Mouse (Mus musculus) embryonic facial prominence, embryonic 10.5 days (tissue): ENCODE measurements around the gene Pianp. TPM values are rescaled to one million over a fixed set of nuclear protein-coding genes. Genes with fewer than 3 reads are reported as not detected.
A peak's percentile ranks its signal among the peaks of the same experiment; 100 is the strongest.

Source experiments
- DNase-seq: peaks from one replicate; pipeline ENCODE4 v3.0.0-alpha.2; 2017; ENCODE audit warnings: low spot score
- H3K27ac ChIP-seq: fragments of 300-500 bp; sonication (generic); replicated peaks from 2 replicates; pipeline ENCODE4 v1.5.1; 2016; ENCODE audit warnings: mild to moderate bottlenecking
- H3K27me3 ChIP-seq: fragments of 300-500 bp; sonication (generic); replicated peaks from 2 replicates; pipeline ENCODE4 v1.6.1; 2016; ENCODE audit warnings: low read depth, mild to moderate bottlenecking; ENCODE audit not compliant: poor library complexity, severe bottlenecking
- H3K36me3 ChIP-seq: fragments of 300-500 bp; sonication (generic); replicated peaks from 2 replicates; pipeline ENCODE4 v1.6.1; 2016; ENCODE audit warnings: mild to moderate bottlenecking, moderate library complexity
- H3K4me1 ChIP-seq: fragments of 300-500 bp; sonication (generic); 2 replicates; pipeline ENCODE4 v1.6.1; 2016
- H3K4me3 ChIP-seq: fragments of 300-500 bp; sonication (generic); 2 replicates; pipeline ENCODE4 v1.5.1; 2016; ENCODE audit warnings: mild to moderate bottlenecking, moderate library complexity
- H3K9me3 ChIP-seq: fragments of 300-500 bp; sonication (generic); 2 replicates; pipeline ENCODE4 v1.6.1; 2016; ENCODE audit warnings: mild to moderate bottlenecking
- WGBS: fragments of 180-500 bp; shearing (Covaris S2); methylation state at CpG from one replicate; pipeline ENCODE4 v1.1.7; 2016; 5-methylcytosine and 5-hydroxymethylcytosine counted together
- polyA plus RNA-seq: library from polyadenylated mRNA; unstranded; fragments of >200 nt; fragmentation: Nextera tagmentation; extraction: Ambion mirVana; gene quantifications from 2 replicates; pipeline ENCODE4 v1.2.1, GENCODE M21; 2016

The Pianp gene
- polyA plus RNA-seq, result 0.82 and 1.1 TPM in 2 replicates

DNA sequence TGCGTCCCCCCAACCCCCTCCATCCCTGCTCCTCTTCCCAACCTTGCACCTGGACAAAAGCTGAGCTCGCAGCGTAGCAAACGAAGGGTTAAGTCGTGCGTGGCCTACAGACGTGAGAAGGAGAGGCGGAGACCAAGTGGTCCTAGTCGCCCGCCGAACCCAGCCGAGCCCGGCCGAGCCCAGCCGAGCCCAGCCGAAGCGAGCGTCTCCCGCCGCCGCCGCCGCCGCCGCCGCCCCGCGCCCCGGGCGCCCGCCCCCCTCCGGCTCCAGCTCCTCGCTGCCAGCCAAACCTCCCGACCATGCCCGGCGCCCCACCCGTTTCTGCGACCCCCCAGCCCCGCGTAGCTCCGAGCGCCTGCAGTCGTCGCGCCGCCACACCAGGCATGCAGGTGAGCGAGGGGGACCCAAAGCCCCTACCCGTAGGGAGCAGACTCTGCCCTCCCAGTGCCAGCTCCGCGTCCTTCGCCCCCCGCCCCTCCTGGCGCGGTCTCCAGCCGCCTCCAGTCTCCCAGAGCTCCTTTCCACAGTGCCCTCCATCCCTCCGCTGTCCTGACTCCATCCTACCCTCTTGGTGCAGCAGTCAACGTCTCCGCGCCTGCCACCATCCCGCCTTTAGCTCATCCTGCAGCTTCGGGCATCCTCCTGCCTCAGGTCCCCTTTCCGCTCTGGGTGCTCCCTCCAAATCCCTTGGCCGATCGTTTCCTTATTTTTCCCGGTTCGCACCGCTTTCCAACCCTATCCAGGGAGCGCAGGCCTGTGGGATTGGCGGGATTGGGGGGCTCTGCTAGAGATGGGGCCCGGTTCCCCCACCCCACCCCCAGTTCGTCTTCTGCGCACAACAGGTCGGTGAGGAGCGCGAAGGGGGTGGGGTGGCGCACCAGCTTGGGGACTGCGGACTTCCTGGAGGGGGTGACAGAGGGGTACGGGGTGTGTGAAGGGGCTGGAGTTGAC, at the start of gene Pianp:
TSS of gene Pianp (plus strand) at position 144 of the 951 bp plus-strand sequence.
- H3K27ac ChIP-seq, result peak within 1 kb of the TSS; percentile 77
- under 1% methylated on average over 78 of the region's 78 CpGs for WGBS
- peaks cover 100% of the 10 kb centered on the region for H3K27me3 ChIP-seq
- no peaks in the 10 kb centered on the region for H3K36me3 ChIP-seq
- H3K9me3 ChIP-seq, result no peaks in the 10 kb centered on the region
- peak within 1 kb of the TSS; percentile 76 for H3K4me3 ChIP-seq
- H3K4me1 ChIP-seq, result peaks cover 32% of the 10 kb centered on the region
- DNase-seq, result peak; percentile 85

- WGBS, result 88% methylated on average over 2 of the region's 2 CpGs
- H3K9me3 ChIP-seq, result no peaks in the 10 kb centered on the region
Observed at GRCm38 (mm10) chr6:124953991-124954715, 42.3 kb upstream of the Pianp start.

DNA sequence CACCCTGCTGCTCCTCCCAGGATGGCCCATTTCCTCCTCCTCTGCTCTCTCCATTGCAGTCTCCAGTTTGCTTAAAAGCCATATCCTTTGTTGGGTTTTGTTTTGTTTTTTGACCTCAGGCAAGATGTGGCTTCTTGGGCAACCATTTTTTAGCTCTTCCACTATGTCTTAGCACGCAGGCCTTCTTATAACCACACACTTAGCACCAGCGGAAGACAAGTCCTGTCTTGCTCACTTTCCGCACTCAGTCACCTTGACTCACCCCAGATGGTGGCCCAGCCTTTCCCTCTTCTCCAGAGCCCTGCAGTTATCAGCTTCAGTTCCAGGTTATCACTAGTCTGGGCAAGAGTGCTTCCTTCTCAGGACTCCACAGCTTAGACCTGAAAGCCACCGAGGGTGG, 41.3 kb upstream of the Pianp start:
- Histone ChIP-seq H3K9me3 (no peaks in the 10 kb centered on the region), H3K4me3 (no peak overlapping the region), H3K36me3 (peaks cover 62% of the 10 kb centered on the region), H3K27me3 (no peaks in the 10 kb centered on the region), H3K4me1 (no peaks in the 10 kb centered on the region), H3K27ac (no peak overlapping the region)
- 91% methylated on average over 4 of the region's 4 CpGs for WGBS
- DNase-seq, result no peak

More at GRCm38 (mm10) chr6:124953991-124954715, 42.3 kb upstream of the Pianp start:
- Histone ChIP-seq H3K4me3 (no peak overlapping the region), H3K4me1 (no peaks in the 10 kb centered on the region), H3K27me3 (no peaks in the 10 kb centered on the region), H3K36me3 (peaks cover 51% of the 10 kb centered on the region), H3K27ac (no peak overlapping the region)
- DNase-seq, result no peak

DNA sequence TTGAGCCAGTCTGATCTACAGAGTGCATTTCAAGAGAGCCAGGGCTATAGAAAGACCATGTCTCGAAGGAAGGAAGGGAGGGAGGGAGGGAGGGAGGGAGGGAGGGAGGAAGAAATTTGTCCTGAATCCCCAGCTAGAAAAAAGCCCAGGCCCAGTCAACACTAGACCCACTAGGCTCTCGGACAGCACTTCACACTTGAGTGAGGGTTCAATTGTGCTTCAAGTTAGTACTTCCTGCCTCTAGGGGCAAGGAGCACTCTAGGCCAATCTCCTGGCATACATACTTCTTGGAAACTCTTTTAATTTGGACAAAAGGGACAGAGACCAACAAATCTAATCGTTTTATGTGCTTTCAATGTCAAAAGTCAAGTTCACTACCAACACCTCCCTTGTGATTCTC, 38.4 kb upstream of the Pianp start:
- 84% methylated on average over 3 of the region's 3 CpGs for WGBS
- no peaks in the 10 kb centered on the region for H3K9me3 ChIP-seq
- no peak overlapping the region for H3K27ac ChIP-seq
- peaks cover 89% of the 10 kb centered on the region for H3K36me3 ChIP-seq
- no peaks in the 10 kb centered on the region for H3K27me3 ChIP-seq
- H3K4me3 ChIP-seq, result no peak overlapping the region
- no peaks in the 10 kb centered on the region for H3K4me1 ChIP-seq
- no peak for DNase-seq

DNA sequence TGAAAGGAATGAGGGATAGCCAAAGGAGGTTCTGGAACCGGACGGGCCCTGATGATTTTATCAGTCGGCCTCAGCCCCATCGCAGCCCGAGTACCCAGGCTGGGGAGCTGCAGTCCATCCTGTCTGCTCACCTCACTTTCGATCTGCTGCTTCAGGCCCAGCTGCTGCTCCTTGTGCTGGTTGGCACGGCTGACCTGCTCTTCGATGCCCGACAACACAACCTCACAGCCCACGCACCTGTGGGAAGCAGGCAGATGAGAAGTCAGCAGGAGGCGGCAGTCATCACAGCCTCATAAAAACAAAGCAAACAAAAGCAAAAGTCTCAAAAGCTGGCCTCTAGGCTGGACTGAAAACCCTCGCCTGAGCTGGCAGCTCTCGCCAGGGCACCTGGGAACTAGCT, 36.5 kb upstream of the Pianp start:
- no peaks in the 10 kb centered on the region for H3K9me3 ChIP-seq
- no peaks in the 10 kb centered on the region for H3K27me3 ChIP-seq
- no peak for DNase-seq
- H3K27ac ChIP-seq, result no peak overlapping the region
- H3K4me3 ChIP-seq, result no peak overlapping the region
- H3K36me3 ChIP-seq, result peaks cover 83% of the 10 kb centered on the region
- H3K4me1 ChIP-seq, result peaks cover 9% of the 10 kb centered on the region
- 95% methylated on average over 13 of the region's 13 CpGs for WGBS

- no peaks in the 10 kb centered on the region for H3K9me3 ChIP-seq
- 93% methylated on average over 12 of the region's 12 CpGs for WGBS
- no peak for DNase-seq
- no peak overlapping the region for H3K27ac ChIP-seq
- H3K27me3 ChIP-seq, result no peaks in the 10 kb centered on the region
- no peak overlapping the region for H3K4me3 ChIP-seq
- H3K4me1 ChIP-seq, result peaks cover 11% of the 10 kb centered on the region
- peaks cover 72% of the 10 kb centered on the region for H3K36me3 ChIP-seq
Observed at GRCm38 (mm10) chr6:124961021-124961420, 35.5 kb upstream of the Pianp start.

DNA sequence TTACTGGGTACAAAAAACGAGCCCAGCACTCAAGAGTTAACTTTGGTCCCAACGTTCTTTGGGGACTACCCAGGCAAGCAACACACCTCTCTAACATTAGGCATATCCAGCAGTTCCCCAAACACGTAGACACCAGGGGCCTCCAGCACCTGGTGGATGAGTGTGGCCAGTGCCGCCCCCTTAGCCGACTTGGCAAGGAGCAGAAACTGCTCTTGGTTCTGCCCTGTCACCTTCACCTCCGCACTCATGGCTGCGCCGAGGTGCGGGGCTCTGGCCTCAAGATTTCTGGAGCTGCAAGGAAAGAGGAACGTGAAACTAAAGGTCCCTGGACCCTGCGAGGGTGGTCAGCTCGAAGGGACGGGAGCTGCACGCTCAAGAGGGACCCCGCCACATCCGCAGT, 31.9 kb upstream of the Pianp start:
- Histone ChIP-seq H3K9me3 (peaks cover 13% of the 10 kb centered on the region; the same call in 1 of the 2 replicates), H3K4me1 (peaks cover 17% of the 10 kb centered on the region), H3K36me3 (peaks cover 49% of the 10 kb centered on the region), H3K27ac (peak overlapping the region; percentile 97), H3K27me3 (no peaks in the 10 kb centered on the region), H3K4me3 (peak overlapping the region; percentile 84)
- WGBS, result 39% methylated on average over 16 of the region's 16 CpGs
- DNase-seq, result no peak

- H3K4me3 ChIP-seq, result peak within 1 kb of the TSS; percentile 84
- H3K9me3 ChIP-seq, result peaks cover 13% of the 10 kb centered on the region; the same call in 1 of the 2 replicates
- DNase-seq, result peak; percentile 96
- H3K4me1 ChIP-seq, result peaks cover 17% of the 10 kb centered on the region
- WGBS, result under 1% methylated on average over 68 of the region's 68 CpGs
- H3K27ac ChIP-seq, result peak within 1 kb of the TSS; percentile 97
- H3K27me3 ChIP-seq, result no peaks in the 10 kb centered on the region
- H3K36me3 ChIP-seq, result peaks cover 44% of the 10 kb centered on the region
Observed at GRCm38 (mm10) chr6:124965088-124965719, 31.3 kb upstream of the Pianp start, which contains the start of gene Cops7a. Cops7a (minus strand) TSS chr6:124965538.

DNA sequence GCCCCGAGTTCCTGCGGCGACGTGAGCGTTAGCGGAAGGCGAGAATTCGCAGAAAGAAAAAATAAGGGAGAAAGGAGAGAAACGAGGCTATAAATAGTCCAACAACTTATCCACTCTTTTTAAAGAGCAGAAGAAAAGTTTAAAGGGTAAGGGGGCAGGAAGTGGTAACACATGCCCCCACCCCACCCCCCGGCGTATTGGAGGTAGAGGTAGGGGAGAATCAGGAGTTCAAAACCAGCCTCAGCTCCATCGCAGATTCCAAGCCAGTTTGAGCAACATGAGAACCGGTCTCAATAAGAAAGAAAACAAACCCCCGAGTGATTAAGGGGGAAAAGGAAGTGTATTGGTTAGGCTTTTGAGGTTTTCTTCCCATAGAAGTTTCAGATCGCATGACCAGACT, 30.7 kb upstream of the Pianp start:
- DNase-seq, result no peak
- peaks cover 38% of the 10 kb centered on the region for H3K36me3 ChIP-seq
- peak overlapping the region; percentile 97 for H3K27ac ChIP-seq
- peak overlapping the region; percentile 84 for H3K4me3 ChIP-seq
- H3K27me3 ChIP-seq, result no peaks in the 10 kb centered on the region
- peaks cover 17% of the 10 kb centered on the region for H3K4me1 ChIP-seq
- peaks cover 13% of the 10 kb centered on the region; the same call in 1 of the 2 replicates for H3K9me3 ChIP-seq
- WGBS, result 16% methylated on average over 15 of the region's 15 CpGs

GRCm38 (mm10) chr6:124966466-124967118, 29.9 kb upstream of the Pianp start:
- H3K4me1 ChIP-seq, result peaks cover 17% of the 10 kb centered on the region
- H3K27ac ChIP-seq, result no peak overlapping the region
- 99% methylated on average over 7 of the region's 7 CpGs for WGBS
- peaks cover 30% of the 10 kb centered on the region for H3K36me3 ChIP-seq
- no peak for DNase-seq
- H3K4me3 ChIP-seq, result peak overlapping the region; percentile 84
- H3K9me3 ChIP-seq, result peaks cover 13% of the 10 kb centered on the region; the same call in 1 of the 2 replicates
- no peaks in the 10 kb centered on the region for H3K27me3 ChIP-seq

DNA sequence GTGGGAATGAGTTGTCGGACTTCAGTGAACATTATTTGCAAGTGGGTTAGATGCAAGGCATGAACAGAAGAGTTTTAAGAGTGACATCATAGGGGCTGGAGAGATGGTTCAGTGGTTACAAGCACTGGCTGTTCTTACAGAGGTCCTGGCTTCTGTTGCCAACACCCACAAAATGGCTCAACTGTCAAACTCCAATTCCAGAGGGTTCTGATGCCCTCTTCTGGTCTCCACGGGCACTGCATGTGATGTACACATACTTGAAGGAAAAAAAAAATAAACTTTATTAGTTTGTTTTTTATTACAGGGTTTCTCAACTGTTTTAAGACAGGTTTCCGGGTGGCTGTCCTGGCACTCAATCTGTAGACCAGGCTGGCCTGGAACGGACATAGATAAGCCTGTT, 28.7 kb upstream of the Pianp start:
- Histone ChIP-seq H3K36me3 (peaks cover 18% of the 10 kb centered on the region), H3K4me1 (peaks cover 17% of the 10 kb centered on the region), H3K27me3 (no peaks in the 10 kb centered on the region), H3K27ac (no peak overlapping the region), H3K4me3 (no peak overlapping the region), H3K9me3 (peaks cover 13% of the 10 kb centered on the region; the same call in 1 of the 2 replicates)
- 68% methylated on average over 4 of the region's 4 CpGs for WGBS
- DNase-seq, result peak; percentile 52

- H3K27me3 ChIP-seq, result peaks cover 61% of the 10 kb centered on the region
- peaks cover 12% of the 10 kb centered on the region for H3K9me3 ChIP-seq
- H3K27ac ChIP-seq, result no peak overlapping the region
- no peaks in the 10 kb centered on the region for H3K36me3 ChIP-seq
- WGBS, result 75% methylated on average over 4 of the region's 4 CpGs
- peaks cover 19% of the 10 kb centered on the region for H3K4me1 ChIP-seq
- no peak for DNase-seq
- no peak overlapping the region for H3K4me3 ChIP-seq
Observed at GRCm38 (mm10) chr6:124992241-124992640, 4.3 kb upstream of the Pianp start.
